Mouse (Mus musculus) cerebellum, adult 9-11 months (tissue): ENCODE results near the gene Gfod1.

Experiments used
- DNase-seq: peaks from one replicate; pipeline ENCODE4 v3.0.0; 2022

The Gfod1 gene

GRCm38 (mm10) chr13:43304018-43304431, at the start of gene Gfod1:
Gene Gfod1 (minus strand): TSS chr13:43304172.
- DNase-seq = peak; percentile 98

GRCm38 (mm10) chr13:43353356-43353755, 49.4 kb upstream of the Gfod1 start:
- no peak for DNase-seq

GRCm38 (mm10) chr13:43350489-43351169, 46.7 kb upstream of the Gfod1 start:
- no peak for DNase-seq

GRCm38 (mm10) chr13:43349376-43349775, 45.4 kb upstream of the Gfod1 start:
- no peak for DNase-seq

GRCm38 (mm10) chr13:43346825-43347224, 42.9 kb upstream of the Gfod1 start:
- DNase-seq = no peak

GRCm38 (mm10) chr13:43338632-43339031, 34.7 kb upstream of the Gfod1 start:
- DNase-seq = no peak

- DNase-seq = no peak
These were observed 34.0 kb upstream of the Gfod1 start for GRCm38 (mm10) chr13:43338001-43338400.

- DNase-seq = no peak
These were observed 32.7 kb upstream of the Gfod1 start for GRCm38 (mm10) chr13:43336425-43337221.

GRCm38 (mm10) chr13:43332591-43332990, 28.6 kb upstream of the Gfod1 start:
- no peak for DNase-seq

GRCm38 (mm10) chr13:43331721-43332444, 27.9 kb upstream of the Gfod1 start:
- no peak for DNase-seq

- no peak for DNase-seq
These were observed 21.5 kb upstream of the Gfod1 start for GRCm38 (mm10) chr13:43325427-43325826.

GRCm38 (mm10) chr13:43321492-43321891, 17.5 kb upstream of the Gfod1 start:
- DNase-seq = no peak

- no peak for DNase-seq
These were observed 15.4 kb upstream of the Gfod1 start for GRCm38 (mm10) chr13:43319396-43319795.

GRCm38 (mm10) chr13:43317411-43317810, 13.4 kb upstream of the Gfod1 start:
- DNase-seq = no peak

GRCm38 (mm10) chr13:43305181-43305924, 1.4 kb upstream of the Gfod1 start:
- peak; percentile 55 for DNase-seq

- peak; percentile 86 for DNase-seq
These were observed 728 bp upstream of the Gfod1 start for GRCm38 (mm10) chr13:43304700-43305099.

- peak; percentile 75 for DNase-seq
These were observed 609 bp downstream of the Gfod1 start for GRCm38 (mm10) chr13:43303161-43303965.

GRCm38 (mm10) chr13:43302651-43303160, 1.3 kb downstream of the Gfod1 start:
- DNase-seq = no peak

- no peak for DNase-seq
These were observed 1.7 kb downstream of the Gfod1 start for GRCm38 (mm10) chr13:43302239-43302638.

GRCm38 (mm10) chr13:43300906-43301305, 3.1 kb downstream of the Gfod1 start:
- DNase-seq = peak; percentile 33

GRCm38 (mm10) chr13:43300366-43300765, 3.6 kb downstream of the Gfod1 start:
- peak; percentile 50 for DNase-seq

GRCm38 (mm10) chr13:43299171-43299570, 4.8 kb downstream of the Gfod1 start:
- DNase-seq = peak; percentile 16
